Mouse (Mus musculus): ENCODE results near the gene Vmn1r45. TPM values are rescaled to one million over a fixed set of nuclear protein-coding genes. Genes with fewer than 3 reads are reported as not detected.

Vmn1r45 gene
- polyA plus RNA-seq, 1 experiment: not detected

DNA sequence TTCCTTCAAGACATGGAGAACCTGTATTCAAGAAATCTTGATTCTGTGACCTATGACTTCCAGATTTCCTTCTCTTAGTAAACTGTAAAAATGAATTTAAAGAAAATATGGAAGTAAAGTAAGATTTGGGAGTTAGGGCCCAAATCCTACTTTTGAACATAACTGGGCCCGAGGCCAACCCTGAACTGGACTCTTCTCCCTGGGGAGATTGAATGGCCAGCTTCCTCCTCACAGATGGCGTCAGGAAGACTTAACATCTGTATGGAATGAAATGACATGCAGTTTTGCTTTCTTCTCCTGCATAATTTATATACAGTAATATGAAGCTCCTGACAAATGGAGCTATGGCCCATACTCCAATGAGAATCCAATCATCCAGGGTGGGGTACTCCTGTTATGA, 528 bp upstream of the Vmn1r45 start:
- H3K36me3 ChIP-seq (ENCODE audit: control insufficient read depth, insufficient read depth): no peaks in the 10 kb centered on the region
- no peak overlapping the region for H3K4me2 ChIP-seq (ENCODE audit: low read depth)
- no peak overlapping the region for H3ac ChIP-seq (ENCODE audit: control insufficient read depth, insufficient read length)
- H3K79me2 ChIP-seq (ENCODE audit: control insufficient read depth, insufficient read depth): no peaks in the 10 kb centered on the region
- no peak overlapping the region for H3K4me3 ChIP-seq
- TF ChIP-seq MYOD1 (IDR thresholded peaks at IDR 0.05; ENCODE audit: control insufficient read depth in 1 of 3, insufficient read length in 2 of 3, low read depth in 2 of 3): no peak
- no peak for TF ChIP-seq MAX (IDR thresholded peaks at IDR 0.05; ENCODE audit: low read depth)
- no peaks in the 10 kb centered on the region for H3K27me3 ChIP-seq (ENCODE audit: control insufficient read depth, insufficient read depth, insufficient read length)

DNA sequence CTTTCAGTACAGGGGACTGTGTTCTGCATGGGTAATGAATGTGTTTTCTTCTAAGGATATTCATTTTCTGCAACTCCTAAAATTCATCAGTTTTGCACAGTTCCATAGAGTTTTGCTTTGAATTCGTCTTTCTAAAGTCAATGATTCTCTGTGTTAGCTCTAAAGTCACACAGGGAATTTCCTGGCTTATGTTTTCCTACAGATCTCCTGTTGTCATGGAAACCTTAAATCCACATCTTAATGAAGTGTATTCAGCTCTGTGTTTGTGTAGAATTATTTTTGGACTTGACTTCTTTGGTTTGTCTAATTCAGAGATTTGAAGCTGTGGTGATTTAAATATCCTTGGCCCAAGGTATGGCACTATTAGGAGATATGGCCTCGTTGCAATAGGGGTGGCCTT, 56.6 kb downstream of the Vmn1r45 start:
- H3ac ChIP-seq (ENCODE audit: control insufficient read depth, insufficient read length): no peak overlapping the region
- H3K36me3 ChIP-seq (ENCODE audit: control insufficient read depth, insufficient read depth): no peaks in the 10 kb centered on the region
- H3K4me3 ChIP-seq: no peak overlapping the region
- no peaks in the 10 kb centered on the region for H3K27me3 ChIP-seq (ENCODE audit: control insufficient read depth, insufficient read depth, insufficient read length)
- no peaks in the 10 kb centered on the region for H3K79me2 ChIP-seq (ENCODE audit: control insufficient read depth, insufficient read depth)
- no peak overlapping the region for H3K4me2 ChIP-seq (ENCODE audit: low read depth)
- TF ChIP-seq POLR2A (IDR thresholded peaks at IDR 0.05; ENCODE audit: insufficient read length, low read depth): no peak
- TF ChIP-seq TCF12 (IDR thresholded peaks at IDR 0.05; ENCODE audit: insufficient read depth, poor library complexity, severe bottlenecking): no peak
- TF ChIP-seq CEBPB (IDR thresholded peaks at IDR 0.05; ENCODE audit: insufficient read depth, poor library complexity, severe bottlenecking): no peak

DNA sequence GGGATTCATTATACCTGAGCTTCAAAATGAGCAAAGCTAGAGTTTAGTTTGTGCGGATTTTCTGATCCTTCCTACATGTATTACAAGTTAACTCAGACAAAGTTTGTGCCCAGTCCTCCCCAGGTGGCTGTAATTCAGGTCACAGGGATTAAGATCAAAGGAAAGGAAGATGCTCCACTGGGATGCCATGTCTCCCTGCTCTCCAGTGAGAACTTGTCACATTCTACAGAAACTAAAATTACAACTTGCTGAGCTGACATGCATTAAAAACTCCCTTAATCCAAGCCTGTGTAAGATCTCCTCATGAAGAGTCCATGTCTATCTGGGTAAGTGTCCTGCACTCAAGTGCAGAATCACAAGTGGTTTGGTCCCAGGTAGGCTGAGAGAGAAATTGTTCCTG, 57.0 kb downstream of the Vmn1r45 start, which contains the start of gene Vmn1r44:
Vmn1r44 (plus strand) TSS at position 301 of the 400 bp plus-strand sequence.
- TF ChIP-seq USF1 (IDR thresholded peaks at IDR 0.05; ENCODE audit: low read depth) (no peak), POLR2AphosphoS2 (IDR thresholded peaks at IDR 0.05; ENCODE audit: insufficient read length, low read depth) (no peak), REST (IDR thresholded peaks at IDR 0.05; ENCODE audit: insufficient read depth, insufficient read length) (no peak), POLR2A (IDR thresholded peaks at IDR 0.05; ENCODE audit: insufficient read length, low read depth) (no peak), TCF12 (IDR thresholded peaks at IDR 0.05; ENCODE audit: insufficient read depth, poor library complexity, severe bottlenecking) (no peak), CEBPB (IDR thresholded peaks at IDR 0.05; ENCODE audit: insufficient read depth, poor library complexity, severe bottlenecking) (no peak), E2F4 (IDR thresholded peaks at IDR 0.05; ENCODE audit: insufficient read depth) (no peak), TCF3 (IDR thresholded peaks at IDR 0.05; ENCODE audit: insufficient read length, low read depth) (no peak), MAX (IDR thresholded peaks at IDR 0.05; ENCODE audit: low read depth) (no peak)
- Histone ChIP-seq H3K79me2 (ENCODE audit: control insufficient read depth, insufficient read depth) (no peaks in the 10 kb centered on the region), H3K27me3 (ENCODE audit: control insufficient read depth, insufficient read depth, insufficient read length) (no peaks in the 10 kb centered on the region), H3ac (ENCODE audit: control insufficient read depth, insufficient read length) (no peak within 1 kb of the TSS), H3K36me3 (ENCODE audit: control insufficient read depth, insufficient read depth) (no peaks in the 10 kb centered on the region), H3K4me2 (ENCODE audit: low read depth) (no peak within 1 kb of the TSS), H3K4me3 (no peak within 1 kb of the TSS)

Other genes with a start within 250 kb of the Vmn1r45 start
- not detected for gene Vmn1r40, start 233.1 kb downstream of the Vmn1r45 start, polyA plus RNA-seq (2012; fragmentation: generic; extraction: Trizol)
- gene Vmn1r41, start 199.8 kb downstream of the Vmn1r45 start, polyA plus RNA-seq (2012; fragmentation: generic; extraction: Trizol): not detected
- gene Vmn1r42, start 64.2 kb downstream of the Vmn1r45 start, polyA plus RNA-seq (2012; fragmentation: generic; extraction: Trizol): 0.02 TPM
- 0.04 TPM for gene Vmn1r43, start 64.2 kb downstream of the Vmn1r45 start, polyA plus RNA-seq (2012; fragmentation: generic; extraction: Trizol)
- not detected for gene Vmn1r44, start 56.9 kb downstream of the Vmn1r45 start, polyA plus RNA-seq (2012; fragmentation: generic; extraction: Trizol)
- not detected for gene Vmn1r46, start 28.7 kb upstream of the Vmn1r45 start, polyA plus RNA-seq (2012; fragmentation: generic; extraction: Trizol)
- gene Vmn1r47, start 75.5 kb upstream of the Vmn1r45 start, polyA plus RNA-seq (2012; fragmentation: generic; extraction: Trizol): not detected
- not detected for gene Vmn1r48, start 96.2 kb upstream of the Vmn1r45 start, polyA plus RNA-seq (2012; fragmentation: generic; extraction: Trizol)
- gene Vmn1r49, start 137.9 kb upstream of the Vmn1r45 start, polyA plus RNA-seq (2012; fragmentation: generic; extraction: Trizol): not detected
- not detected for gene Vmn1r50, start 160.8 kb upstream of the Vmn1r45 start, polyA plus RNA-seq (2012; fragmentation: generic; extraction: Trizol)
- gene Vmn1r51, start 182.0 kb upstream of the Vmn1r45 start, polyA plus RNA-seq (2012; fragmentation: generic; extraction: Trizol): not detected
- gene Vmn1r52, start 234.2 kb upstream of the Vmn1r45 start, polyA plus RNA-seq (2012; fragmentation: generic; extraction: Trizol): not detected